Mouse (Mus musculus): ENCODE results near the gene Arid1b.

Arid1b gene

GRCm38 (mm10) chr17:5153461-5153860 lies 159.3 kb downstream of the Arid1b start:
- DNase-seq (ENCODE audit: low spot score in 2 of 2): no peak

- no peak for DNase-seq (ENCODE audit: low spot score in 2 of 2)
These were observed 160.2 kb downstream of the Arid1b start for GRCm38 (mm10) chr17:5154322-5154721.

- DNase-seq (ENCODE audit: low spot score in 2 of 2): no peak
These were observed 163.5 kb downstream of the Arid1b start for GRCm38 (mm10) chr17:5157609-5158008.

GRCm38 (mm10) chr17:5162525-5162924 lies 168.4 kb downstream of the Arid1b start:
- no peak for DNase-seq (ENCODE audit: low spot score in 2 of 2)

- no peak for DNase-seq (ENCODE audit: low spot score in 2 of 2)
These were observed 169.2 kb downstream of the Arid1b start for GRCm38 (mm10) chr17:5163251-5163826.

GRCm38 (mm10) chr17:5164794-5165193 lies 170.7 kb downstream of the Arid1b start:
- DNase-seq (ENCODE audit: low spot score in 2 of 2): no peak

GRCm38 (mm10) chr17:5165201-5165825 lies 171.2 kb downstream of the Arid1b start:
- no peak for DNase-seq (ENCODE audit: low spot score in 2 of 2)

- DNase-seq (ENCODE audit: low spot score in 2 of 2): no peak
These were observed 172.0 kb downstream of the Arid1b start for GRCm38 (mm10) chr17:5166175-5166574.

- no peak for DNase-seq (ENCODE audit: low spot score in 2 of 2)
These were observed 173.9 kb downstream of the Arid1b start for GRCm38 (mm10) chr17:5168046-5168445.

GRCm38 (mm10) chr17:5168640-5169039 lies 174.5 kb downstream of the Arid1b start:
- no peak for DNase-seq (ENCODE audit: low spot score in 2 of 2)

GRCm38 (mm10) chr17:5170321-5170720 lies 176.2 kb downstream of the Arid1b start:
- DNase-seq (ENCODE audit: low spot score in 2 of 2): no peak

GRCm38 (mm10) chr17:5171467-5171866 lies 177.3 kb downstream of the Arid1b start:
- no peak for DNase-seq (ENCODE audit: low spot score in 2 of 2)

- DNase-seq (ENCODE audit: low spot score in 2 of 2): no peak
These were observed 180.4 kb downstream of the Arid1b start for GRCm38 (mm10) chr17:5174426-5175020.

- no peak for DNase-seq (ENCODE audit: low spot score in 2 of 2)
These were observed 181.4 kb downstream of the Arid1b start for GRCm38 (mm10) chr17:5175535-5175934.

GRCm38 (mm10) chr17:5176315-5176714 lies 182.2 kb downstream of the Arid1b start:
- DNase-seq (ENCODE audit: low spot score in 2 of 2): no peak

- no peak for DNase-seq (ENCODE audit: low spot score in 2 of 2)
These were observed 184.4 kb downstream of the Arid1b start for GRCm38 (mm10) chr17:5178534-5178933.

- no peak for DNase-seq (ENCODE audit: low spot score in 2 of 2)
These were observed 184.9 kb downstream of the Arid1b start for GRCm38 (mm10) chr17:5179004-5179403.

- no peak for DNase-seq (ENCODE audit: low spot score in 2 of 2)
These were observed 185.3 kb downstream of the Arid1b start for GRCm38 (mm10) chr17:5179412-5179811.

- no peak for DNase-seq (ENCODE audit: low spot score in 2 of 2)
These were observed 185.9 kb downstream of the Arid1b start for GRCm38 (mm10) chr17:5179925-5180525.

GRCm38 (mm10) chr17:5180925-5181324 lies 186.8 kb downstream of the Arid1b start:
- no peak for DNase-seq (ENCODE audit: low spot score in 2 of 2)

- no peak for DNase-seq (ENCODE audit: low spot score in 2 of 2)
These were observed 188.4 kb downstream of the Arid1b start for GRCm38 (mm10) chr17:5182493-5182892.

- no peak for DNase-seq (ENCODE audit: low spot score in 2 of 2)
These were observed 191.4 kb downstream of the Arid1b start for GRCm38 (mm10) chr17:5185501-5185900.

- no peak for DNase-seq (ENCODE audit: low spot score in 2 of 2)
These were observed 193.4 kb downstream of the Arid1b start for GRCm38 (mm10) chr17:5187546-5187945.

All from frontal cortex, postnatal 10 days (tissue).